Mouse (Mus musculus) lung, embryonic 14.5 days (tissue): ENCODE measurements around the gene St3gal5. TPM values are rescaled to one million over a fixed set of nuclear protein-coding genes. Genes with fewer than 3 reads are reported as not detected.
A peak's percentile ranks its signal among the peaks of the same experiment; 100 is the strongest.

Source experiments
- ATAC-seq: fragments of 200-750 bp; cut with Nextera tagmentation; 2 replicates; pipeline ENCODE4 v1.8.0; 2017; ENCODE audit warnings: mild to moderate bottlenecking, moderate TSS enrichment, moderate library complexity; ENCODE audit not compliant: insufficient read depth
- DNase-seq: peaks from one replicate; pipeline ENCODE4 v3.0.0-alpha.2; 2015
- H3K27ac ChIP-seq: fragments of 300-500 bp; sonication (generic); 2 replicates; pipeline ENCODE4 v1.5.1; 2014; ENCODE audit warnings: low read depth, mild to moderate bottlenecking, moderate library complexity
- H3K27me3 ChIP-seq: fragments of 300-500 bp; sonication (generic); 2 replicates; pipeline ENCODE4 v1.6.1; 2014; ENCODE audit warnings: low read length, control low read depth; ENCODE audit not compliant: insufficient read depth
- H3K36me3 ChIP-seq: fragments of 300-500 bp; sonication (generic); 2 replicates; pipeline ENCODE4 v1.6.1; 2014; ENCODE audit warnings: control low read depth; ENCODE audit not compliant: insufficient read depth
- H3K4me1 ChIP-seq: fragments of 300-500 bp; sonication (generic); 2 replicates; pipeline ENCODE4 v1.6.1; 2014; ENCODE audit warnings: antibody characterized with exemption, control low read depth; ENCODE audit not compliant: insufficient read depth
- H3K4me2 ChIP-seq: fragments of 300-500 bp; sonication (generic); 2 replicates; pipeline ENCODE4 v1.6.1; 2014; ENCODE audit warnings: mild to moderate bottlenecking
- H3K4me3 ChIP-seq: fragments of 300-500 bp; sonication (generic); 2 replicates; pipeline ENCODE4 v1.5.1; 2014; ENCODE audit warnings: low read depth, low read length
- H3K9ac ChIP-seq: fragments of 300-500 bp; sonication (generic); 2 replicates; pipeline ENCODE4 v1.6.1; 2014
- H3K9me3 ChIP-seq: fragments of 300-500 bp; sonication (generic); 2 replicates; pipeline ENCODE4 v1.6.1; 2016; ENCODE audit warnings: low read depth, low read length, control low read depth
- CTCF ChIP-seq: IDR thresholded peaks from 2 replicates; pipeline ENCODE4 v1.5.1; 2016; ENCODE audit warnings: antibody characterized with exemption, low read depth
- WGBS: fragments of 180-500 bp; shearing (Covaris S2); extraction: QIAGEN DNeasy Blood & Tissue Kit; methylation state at CpG from one replicate; pipeline ENCODE4 v1.1.7; 2014; 5-methylcytosine and 5-hydroxymethylcytosine counted together
- polyA plus RNA-seq: library from polyadenylated mRNA; unstranded; fragments of >200 nt; fragmentation: Nextera tagmentation; extraction: Ambion mirVana; gene quantifications from 2 replicates; pipeline ENCODE4 v1.2.1, GENCODE M21; 2014

Gene St3gal5
- polyA plus RNA-seq, 1 experiment from 2014 or later, result 33.8 TPM

- Histone ChIP-seq H3K27me3 (no peaks in the 10 kb centered on the region), H3K27ac (peak overlapping the region; percentile 83), H3K4me2 (peak overlapping the region; percentile 96), H3K36me3 (no peaks in the 10 kb centered on the region), H3K4me3 (peak overlapping the region; percentile 71), H3K9me3 (no peaks in the 10 kb centered on the region), H3K4me1 (peaks cover 24% of the 10 kb centered on the region), H3K9ac (peak overlapping the region; percentile 75)
- WGBS, result 3% methylated on average over 15 of the region's 15 CpGs
- no peak for TF ChIP-seq CTCF
- ATAC-seq (no peak), DNase-seq (no peak)
These were observed 746 bp downstream of the St3gal5 start for GRCm38 (mm10) chr6:72098021-72098655.

GRCm38 (mm10) chr6:72098691-72099090, 1.3 kb downstream of the St3gal5 start:
- peak; percentile 34; the same call in 1 of the 2 replicates for TF ChIP-seq CTCF

GRCm38 (mm10) chr6:72099281-72099680, 1.9 kb downstream of the St3gal5 start:
- H3K27ac ChIP-seq, result no peak overlapping the region
- peaks cover 24% of the 10 kb centered on the region for H3K4me1 ChIP-seq
- no peak for DNase-seq
- 0 out of 2 replicates have a peak overlapping the region, but pooled peaks have one; percentile 75 for H3K9ac ChIP-seq
- no peaks in the 10 kb centered on the region for H3K9me3 ChIP-seq
- TF ChIP-seq CTCF, result no peak
- H3K4me3 ChIP-seq, result peak overlapping the region; percentile 71
- no peaks in the 10 kb centered on the region for H3K36me3 ChIP-seq
- H3K4me2 ChIP-seq, result peak overlapping the region; percentile 96
- 79% methylated on average over 3 of the region's 3 CpGs for WGBS
- H3K27me3 ChIP-seq, result no peaks in the 10 kb centered on the region
- no peak for ATAC-seq

More at GRCm38 (mm10) chr6:72098691-72099090, 1.3 kb downstream of the St3gal5 start:
- peak overlapping the region; percentile 75; the same call in 1 of the 2 replicates for H3K9ac ChIP-seq
- peak overlapping the region; percentile 96 for H3K4me2 ChIP-seq
- H3K4me1 ChIP-seq, result peaks cover 24% of the 10 kb centered on the region
- DNase-seq, result peak; percentile 62
- no peak for ATAC-seq
- no peak overlapping the region for H3K27ac ChIP-seq
- no peaks in the 10 kb centered on the region for H3K36me3 ChIP-seq
- H3K4me3 ChIP-seq, result peak overlapping the region; percentile 71
- no peaks in the 10 kb centered on the region for H3K27me3 ChIP-seq
- 30% methylated on average over 2 of the region's 2 CpGs for whole genome bisulfite sequencing
- H3K9me3 ChIP-seq, result no peaks in the 10 kb centered on the region

- H3K4me3 ChIP-seq, result no peak overlapping the region
- H3K27me3 ChIP-seq, result no peaks in the 10 kb centered on the region
- H3K4me1 ChIP-seq, result peaks cover 24% of the 10 kb centered on the region
- H3K9me3 ChIP-seq, result no peaks in the 10 kb centered on the region
- H3K27ac ChIP-seq, result no peak overlapping the region
- 48% methylated on average over 5 of the region's 5 CpGs for WGBS
- no peak for TF ChIP-seq CTCF
- H3K36me3 ChIP-seq, result no peaks in the 10 kb centered on the region
- no peak for ATAC-seq
- no peak for DNase-seq
- peak overlapping the region; percentile 96 for H3K4me2 ChIP-seq
- no peak overlapping the region; the same call in 1 of the 2 replicates for H3K9ac ChIP-seq
These were observed 2.8 kb downstream of the St3gal5 start for GRCm38 (mm10) chr6:72100171-72100570.

GRCm38 (mm10) chr6:72100939-72101338, 3.5 kb downstream of the St3gal5 start:
- H3K4me2 ChIP-seq, result peak overlapping the region; percentile 46
- H3K27ac ChIP-seq, result peak overlapping the region; percentile 65

GRCm38 (mm10) chr6:72101386-72101785, 4.0 kb downstream of the St3gal5 start:
- Histone ChIP-seq H3K4me2 (peak overlapping the region; percentile 46), H3K9ac (no peak overlapping the region), H3K4me1 (peaks cover 20% of the 10 kb centered on the region), H3K27me3 (no peaks in the 10 kb centered on the region), H3K4me3 (no peak overlapping the region), H3K36me3 (no peaks in the 10 kb centered on the region), H3K27ac (peak overlapping the region; percentile 65), H3K9me3 (no peaks in the 10 kb centered on the region)
- ATAC-seq, result 0 out of 2 replicates have a peak, but pooled peaks have one; percentile 15
- WGBS, result 50% methylated on average over 4 of the region's 4 CpGs
- DNase-seq, result peak; percentile 61
- no peak for TF ChIP-seq CTCF

More at GRCm38 (mm10) chr6:72100939-72101338, 3.5 kb downstream of the St3gal5 start:
- Histone ChIP-seq H3K9me3 (no peaks in the 10 kb centered on the region), H3K4me1 (peaks cover 24% of the 10 kb centered on the region), H3K36me3 (no peaks in the 10 kb centered on the region), H3K4me3 (peak overlapping the region; percentile 5; the same call in 1 of the 2 replicates), H3K27me3 (no peaks in the 10 kb centered on the region), H3K9ac (peak overlapping the region; percentile 16; the same call in 1 of the 2 replicates)
- DNase-seq, result no peak
- WGBS, result 44% methylated on average over 8 of the region's 8 CpGs
- no peak for TF ChIP-seq CTCF
- ATAC-seq, result no peak

- 23% methylated on average over 5 of the region's 5 CpGs for WGBS
- TF ChIP-seq CTCF, result no peak
- H3K9ac ChIP-seq, result no peak overlapping the region
- H3K4me1 ChIP-seq, result peaks cover 16% of the 10 kb centered on the region
- H3K27ac ChIP-seq, result peak overlapping the region; percentile 65
- peak overlapping the region; percentile 30 for H3K4me2 ChIP-seq
- no peaks in the 10 kb centered on the region for H3K36me3 ChIP-seq
- no peak overlapping the region for H3K4me3 ChIP-seq
- ATAC-seq, result no peak
- H3K27me3 ChIP-seq, result no peaks in the 10 kb centered on the region
- no peaks in the 10 kb centered on the region for H3K9me3 ChIP-seq
- no peak for DNase-seq
These were observed 4.7 kb downstream of the St3gal5 start for GRCm38 (mm10) chr6:72102066-72102465.
